Mouse (Mus musculus) liver, embryonic 11.5 days (tissue): Measurements from ENCODE around the gene Stx3. TPM values are rescaled to one million over a fixed set of nuclear protein-coding genes. Genes with fewer than 3 reads are reported as not detected.

Experiments
- ATAC-seq: fragments of 200-750 bp; cut with Nextera tagmentation; replicated peaks from 2 replicates; pipeline ENCODE4 v1.8.0; 2017; ENCODE audit warnings: moderate number of reproducible peaks, mild to moderate bottlenecking, moderate TSS enrichment, moderate library complexity; ENCODE audit not compliant: low FRiP score
- DNase-seq: peaks from one replicate; pipeline ENCODE4 v3.0.0-alpha.2; 2017; ENCODE audit warnings: low spot score
- H3K27ac ChIP-seq: fragments of 300-500 bp; sonication (generic); 2 replicates; pipeline ENCODE4 v1.5.1; 2014; ENCODE audit warnings: mild to moderate bottlenecking, low read depth, low read length, control low read depth
- H3K27me3 ChIP-seq: fragments of 300-500 bp; sonication (generic); replicated peaks from 2 replicates; pipeline ENCODE4 v1.6.1; 2014; ENCODE audit warnings: low read length, mixed read lengths; ENCODE audit not compliant: control insufficient read depth, insufficient read depth
- H3K36me3 ChIP-seq: fragments of 300-500 bp; sonication (generic); 2 replicates; pipeline ENCODE4 v1.6.1; 2014; ENCODE audit warnings: mild to moderate bottlenecking, low read length, moderate library complexity, mixed read lengths; ENCODE audit not compliant: control insufficient read depth, insufficient read depth
- H3K4me1 ChIP-seq: fragments of 300-500 bp; sonication (generic); replicated peaks from 2 replicates; pipeline ENCODE4 v1.6.1; 2014; ENCODE audit warnings: low read length, mixed read lengths; ENCODE audit not compliant: control insufficient read depth, insufficient read depth
- H3K4me2 ChIP-seq: fragments of 300-500 bp; sonication (generic); 2 replicates; pipeline ENCODE4 v1.6.1; 2014; ENCODE audit warnings: mild to moderate bottlenecking, control low read depth, moderate library complexity
- H3K4me3 ChIP-seq: fragments of 300-500 bp; sonication (generic); 2 replicates; pipeline ENCODE4 v1.5.1; 2014; ENCODE audit warnings: low read depth, low read length, control low read depth
- H3K9ac ChIP-seq: fragments of 300-500 bp; sonication (generic); 2 replicates; pipeline ENCODE4 v1.6.1; 2014; ENCODE audit warnings: low read depth, low read length, control low read depth
- H3K9me3 ChIP-seq: fragments of 300-500 bp; sonication (generic); 2 replicates; pipeline ENCODE4 v1.6.1; 2016; ENCODE audit warnings: low read length, inconsistent platforms, mixed read lengths; ENCODE audit not compliant: control insufficient read depth
- WGBS: fragments of 180-500 bp; shearing (Covaris S2); extraction: QIAGEN DNeasy Blood & Tissue Kit; methylation state at CpG from one replicate; pipeline ENCODE4 v1.1.7; 2014; 5-methylcytosine and 5-hydroxymethylcytosine counted together
- polyA plus RNA-seq: library from polyadenylated mRNA; unstranded; fragments of >200 nt; fragmentation: Nextera tagmentation; extraction: Ambion mirVana; gene quantifications from 2 replicates; pipeline ENCODE4 v1.2.1, GENCODE M21; 2014

Stx3 gene
- 5.0 and 7.0 TPM in 2 replicates for polyA plus RNA-seq

DNA sequence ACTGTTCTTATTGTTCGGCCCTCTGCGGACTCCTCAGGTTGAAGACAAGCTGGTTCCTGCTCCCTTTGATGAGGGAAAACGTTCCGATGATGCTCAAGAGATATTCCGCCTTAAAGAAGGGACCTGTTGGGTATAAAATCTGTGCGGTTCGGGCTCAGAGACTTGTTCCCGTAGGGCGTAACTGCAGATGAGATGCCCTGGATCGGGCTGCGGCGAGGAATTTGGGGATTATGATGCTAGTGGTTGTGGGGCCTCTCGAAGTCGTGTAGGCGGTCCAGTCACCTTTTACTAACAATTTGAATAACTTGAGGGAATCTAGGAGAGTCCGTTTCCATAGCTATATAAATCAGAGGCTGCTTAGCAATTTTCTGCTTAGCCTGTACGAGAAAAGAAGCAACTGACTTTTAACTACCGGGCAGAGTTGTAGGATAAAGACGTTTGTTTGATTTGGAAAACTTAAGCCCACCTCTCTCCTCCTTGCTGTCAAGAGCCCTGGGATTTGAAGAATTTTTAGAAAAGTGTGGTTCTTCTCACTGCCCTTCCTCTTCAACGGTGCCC, at the start of gene Stx3:
Gene Stx3, minus strand, starts transcription at position 261 of the 558 bp plus-strand sequence.
- Histone ChIP-seq H3K9me3 (no peaks in the 10 kb centered on the region), H3K4me3 (peak within 1 kb of the TSS; percentile 62), H3K27ac (no peak within 1 kb of the TSS), H3K9ac (0 out of 2 replicates have a peak within 1 kb of the TSS, but pooled peaks have one; percentile 17), H3K4me1 (0 out of 2 replicates have a peak, but pooled peaks cover 8% of the 10 kb centered on the region), H3K4me2 (peak within 1 kb of the TSS; percentile 90), H3K36me3 (no peaks in the 10 kb centered on the region), H3K27me3 (peaks cover 35% of the 10 kb centered on the region)
- 1% methylated on average over 20 of the region's 20 CpGs for WGBS
- ATAC-seq (no peak), DNase-seq (no peak)

DNA sequence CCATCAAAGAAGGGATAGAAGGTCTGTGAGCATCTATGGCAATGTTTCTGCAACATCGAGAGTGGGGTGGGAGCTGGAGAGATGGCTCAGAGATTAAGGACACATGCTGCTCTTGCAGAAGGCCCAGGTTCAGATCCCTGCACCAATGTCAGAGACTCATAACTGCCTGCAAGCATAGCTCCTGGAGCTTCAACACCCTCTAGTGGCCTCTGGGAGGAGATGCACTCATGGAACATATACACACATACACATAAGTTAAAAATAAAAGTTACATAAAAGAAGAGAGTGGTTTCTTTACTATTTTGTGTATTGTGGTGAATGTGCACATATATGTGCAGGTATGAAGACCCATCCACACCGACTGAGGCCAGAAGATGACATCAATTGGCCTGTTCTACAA, 48.6 kb upstream of the Stx3 start:
- Histone ChIP-seq H3K4me2 (no peak overlapping the region), H3K4me1 (no peaks in the 10 kb centered on the region), H3K36me3 (no peaks in the 10 kb centered on the region), H3K9ac (no peak overlapping the region), H3K27ac (no peak overlapping the region), H3K4me3 (no peak overlapping the region), H3K9me3 (no peaks in the 10 kb centered on the region), H3K27me3 (no peaks in the 10 kb centered on the region)
- 73% methylated on average over 2 of the region's 2 CpGs for WGBS
- ATAC-seq, result no peak
- DNase-seq, result no peak

DNA sequence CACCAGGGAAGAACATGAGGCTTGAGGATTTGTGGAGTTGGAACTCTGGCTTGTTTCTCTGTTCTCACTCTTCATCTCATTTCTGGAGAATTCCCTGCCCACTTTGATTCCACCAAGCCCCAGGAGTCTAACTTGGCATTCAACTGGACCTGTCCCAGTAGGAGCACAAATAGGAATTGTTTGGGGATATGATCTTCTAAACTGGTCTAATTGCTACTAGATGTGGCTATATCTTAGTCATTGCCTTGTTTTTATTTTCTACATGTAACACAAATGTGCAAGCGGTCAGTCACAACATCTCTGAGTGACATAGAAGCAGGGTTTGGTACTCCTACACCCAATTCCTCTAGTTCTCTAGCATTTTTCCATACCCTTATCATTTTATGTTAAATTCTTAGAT, 41.8 kb upstream of the Stx3 start, which contains the start of gene Olfr1418:
Gene Olfr1418, minus strand, starts transcription at position 101 of the 400 bp plus-strand sequence.
- WGBS, result 80% methylated on average over 1 of the region's 1 CpGs
- Histone ChIP-seq H3K4me1 (no peaks in the 10 kb centered on the region), H3K4me2 (no peak within 1 kb of the TSS), H3K9me3 (no peaks in the 10 kb centered on the region), H3K9ac (no peak within 1 kb of the TSS), H3K27me3 (no peaks in the 10 kb centered on the region), H3K36me3 (no peaks in the 10 kb centered on the region), H3K27ac (no peak within 1 kb of the TSS), H3K4me3 (no peak within 1 kb of the TSS)
- no peak for DNase-seq
- no peak for ATAC-seq

DNA sequence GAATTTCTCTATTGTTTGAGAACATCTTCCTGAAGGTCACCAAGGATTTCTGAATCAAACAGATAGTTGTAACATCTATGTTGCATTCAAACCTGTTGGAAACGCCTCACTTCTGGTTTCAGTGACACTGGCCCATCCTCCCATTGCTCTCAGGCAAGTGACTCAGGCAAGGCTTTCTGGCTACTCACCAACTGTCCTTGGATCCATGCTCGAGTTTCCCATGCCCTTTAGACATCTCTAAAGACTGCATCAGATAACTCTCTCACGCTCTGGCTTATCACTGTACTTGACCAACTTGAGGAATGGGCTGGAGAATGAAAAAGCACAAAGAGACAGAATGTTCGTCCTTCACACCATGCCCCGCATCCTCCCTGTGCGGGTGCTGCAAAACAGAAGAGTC, 37.3 kb upstream of the Stx3 start:
- WGBS, result 75% methylated on average over 6 of the region's 6 CpGs
- no peak for DNase-seq
- Histone ChIP-seq H3K4me2 (no peak overlapping the region), H3K27me3 (no peaks in the 10 kb centered on the region), H3K9ac (no peak overlapping the region), H3K9me3 (no peaks in the 10 kb centered on the region), H3K36me3 (no peaks in the 10 kb centered on the region), H3K4me3 (no peak overlapping the region), H3K27ac (no peak overlapping the region), H3K4me1 (no peaks in the 10 kb centered on the region)
- ATAC-seq, result no peak

DNA sequence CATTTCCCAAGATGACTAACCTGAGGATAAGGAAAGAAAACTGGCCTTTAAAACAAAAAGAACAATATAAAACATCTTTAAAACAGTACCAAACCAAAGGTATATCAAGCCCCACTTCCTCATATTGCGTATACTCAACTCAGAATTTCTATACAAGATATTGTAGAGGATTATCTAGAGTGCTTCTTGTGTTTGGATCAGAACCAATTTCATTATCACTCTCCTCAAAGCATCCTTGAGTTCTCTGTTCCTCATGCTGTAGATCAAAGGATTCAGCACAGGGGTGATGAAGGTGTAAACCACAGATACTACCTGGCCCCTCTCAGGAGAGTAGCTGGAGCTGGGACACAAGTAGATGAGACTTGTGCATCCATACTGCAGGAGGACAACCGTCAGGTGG, 35.6 kb upstream of the Stx3 start:
- Histone ChIP-seq H3K36me3 (no peaks in the 10 kb centered on the region), H3K4me3 (no peak overlapping the region), H3K27ac (no peak overlapping the region), H3K4me1 (no peaks in the 10 kb centered on the region), H3K9me3 (no peaks in the 10 kb centered on the region), H3K9ac (no peak overlapping the region), H3K4me2 (no peak overlapping the region), H3K27me3 (no peaks in the 10 kb centered on the region)
- DNase-seq, result no peak
- no peak for ATAC-seq
- WGBS, result 74% methylated on average over 2 of the region's 2 CpGs

DNA sequence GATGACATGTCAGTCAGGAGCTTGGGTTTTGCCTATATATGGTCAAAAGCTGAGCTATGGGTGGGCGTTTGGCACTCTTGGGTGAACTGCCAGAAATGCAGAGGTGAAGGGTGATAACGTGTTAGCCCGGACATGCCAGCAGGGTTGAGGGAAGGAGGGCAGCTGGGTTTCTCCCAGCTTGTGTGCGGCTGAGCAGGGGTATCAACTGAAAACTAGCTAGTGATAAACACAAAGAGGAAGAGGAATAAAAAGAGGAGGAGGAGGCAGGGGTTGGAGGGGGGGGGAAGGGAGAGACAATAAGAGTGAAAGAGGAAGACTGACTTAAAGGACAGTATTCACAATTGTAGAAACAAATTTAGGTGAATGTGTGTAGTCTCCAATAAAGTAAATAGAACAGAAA, 33.4 kb upstream of the Stx3 start:
- Histone ChIP-seq H3K9me3 (no peaks in the 10 kb centered on the region), H3K27me3 (no peaks in the 10 kb centered on the region), H3K27ac (no peak overlapping the region), H3K4me2 (no peak overlapping the region), H3K4me1 (no peaks in the 10 kb centered on the region), H3K4me3 (no peak overlapping the region), H3K36me3 (no peaks in the 10 kb centered on the region), H3K9ac (no peak overlapping the region)
- no peak for ATAC-seq
- WGBS, result 43% methylated on average over 4 of the region's 4 CpGs
- no peak for DNase-seq

DNA sequence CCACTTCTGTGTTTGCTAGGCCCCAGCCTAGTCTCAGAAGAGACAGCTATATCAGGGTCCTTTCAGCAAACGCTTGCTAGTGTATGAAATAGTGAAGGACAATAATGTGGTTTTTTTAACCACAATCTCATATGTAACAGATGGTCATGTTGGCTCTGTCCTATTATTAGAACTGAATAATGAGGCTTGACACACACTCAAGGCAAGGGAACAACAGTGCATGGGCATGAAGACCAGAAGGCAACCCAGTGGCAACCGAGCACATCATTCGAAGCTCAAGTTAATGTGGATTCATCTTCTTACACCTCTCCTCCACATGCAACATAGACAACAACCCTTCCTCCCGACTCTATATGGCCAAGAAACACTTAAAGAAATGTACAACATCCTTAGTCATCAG, 27.1 kb upstream of the Stx3 start:
- H3K27me3 ChIP-seq, result no peaks in the 10 kb centered on the region
- no peak overlapping the region for H3K4me3 ChIP-seq
- DNase-seq, result no peak
- H3K36me3 ChIP-seq, result no peaks in the 10 kb centered on the region
- H3K4me1 ChIP-seq, result no peaks in the 10 kb centered on the region
- 76% methylated on average over 4 of the region's 4 CpGs for WGBS
- no peak overlapping the region for H3K4me2 ChIP-seq
- ATAC-seq, result no peak
- H3K9ac ChIP-seq, result no peak overlapping the region
- no peaks in the 10 kb centered on the region for H3K9me3 ChIP-seq
- H3K27ac ChIP-seq, result no peak overlapping the region

DNA sequence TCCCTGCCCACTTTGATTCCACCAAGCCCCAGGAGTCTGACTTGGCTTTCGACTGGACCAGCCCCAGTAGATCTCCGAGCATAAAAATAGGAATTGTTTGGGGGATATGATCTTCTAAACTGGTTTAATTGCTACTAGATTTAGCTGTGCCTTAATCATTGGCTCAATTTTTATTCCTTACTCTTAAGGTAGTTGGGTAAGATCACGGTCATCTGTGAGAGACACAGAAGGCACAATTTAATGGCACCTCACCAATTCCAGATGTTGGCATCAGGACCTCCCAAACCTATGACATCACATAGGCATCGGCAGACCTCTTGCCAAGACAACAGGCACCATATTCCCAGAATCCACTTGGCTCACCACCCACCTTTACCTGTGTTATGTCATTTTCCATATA, 19.9 kb upstream of the Stx3 start, which contains the start of gene Olfr1417:
Gene Olfr1417, minus strand, starts transcription at position 101 of the 400 bp plus-strand sequence.
- 71% methylated on average over 4 of the region's 4 CpGs for WGBS

DNA sequence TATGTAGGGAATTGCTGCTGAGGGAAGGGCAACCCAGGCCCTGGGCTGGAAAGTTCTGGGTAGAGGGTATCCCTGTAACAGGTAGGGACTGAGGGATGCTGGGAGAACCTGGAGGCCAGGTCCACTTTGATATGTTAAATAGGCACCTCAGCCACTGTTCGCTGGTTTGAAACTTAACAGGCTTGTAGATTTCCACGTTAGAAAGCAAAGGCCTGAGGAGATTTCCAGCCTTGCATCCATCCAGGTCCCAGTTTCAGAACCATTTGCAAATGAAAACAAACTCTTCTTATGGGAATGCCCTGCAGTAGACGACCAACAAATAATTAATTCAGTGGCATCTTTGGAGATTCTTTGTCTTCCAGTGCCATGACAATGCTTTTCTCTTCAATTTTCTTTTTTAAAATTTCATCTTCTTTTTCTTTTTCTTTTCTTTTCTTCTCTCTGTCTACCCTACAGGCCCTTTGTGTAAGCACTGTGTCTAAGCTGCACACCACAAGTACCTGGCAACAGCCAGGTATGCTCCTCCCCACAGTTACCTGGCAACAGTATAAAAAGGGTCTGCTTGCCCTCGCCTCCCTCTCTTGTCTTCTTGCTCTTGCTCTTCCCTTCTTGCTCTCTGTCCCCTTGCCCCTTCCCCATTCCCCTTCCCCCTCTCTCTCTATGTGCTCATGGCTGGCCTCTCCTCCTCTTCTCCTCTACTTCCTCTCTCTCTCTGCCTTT, 4.3 kb upstream of the Stx3 start:
- Histone ChIP-seq H3K4me3 (no peak overlapping the region), H3K9me3 (no peaks in the 10 kb centered on the region), H3K27me3 (peaks cover 16% of the 10 kb centered on the region), H3K36me3 (no peaks in the 10 kb centered on the region), H3K9ac (no peak overlapping the region), H3K27ac (no peak overlapping the region), H3K4me1 (0 out of 2 replicates have a peak, but pooled peaks cover 5% of the 10 kb centered on the region), H3K4me2 (no peak overlapping the region)
- WGBS, result 39% methylated on average over 4 of the region's 4 CpGs
- DNase-seq (no peak), ATAC-seq (no peak)

More for the DNA sequence above, 19.9 kb upstream of the Stx3 start, which contains the start of gene Olfr1417:
- no peaks in the 10 kb centered on the region for H3K36me3 ChIP-seq
- H3K4me3 ChIP-seq, result no peak within 1 kb of the TSS
- DNase-seq, result no peak
- H3K27ac ChIP-seq, result no peak within 1 kb of the TSS
- H3K4me2 ChIP-seq, result no peak within 1 kb of the TSS
- H3K27me3 ChIP-seq, result no peaks in the 10 kb centered on the region
- H3K9me3 ChIP-seq, result no peaks in the 10 kb centered on the region
- H3K4me1 ChIP-seq, result no peaks in the 10 kb centered on the region
- ATAC-seq, result no peak
- H3K9ac ChIP-seq, result no peak within 1 kb of the TSS
